Mouse (Mus musculus): Measurements from ENCODE around the gene Dcdc2b. TPM values are rescaled to one million over a fixed set of nuclear protein-coding genes. Genes with fewer than 3 reads are reported as not detected.
A peak's percentile ranks its signal among the peaks of the same experiment; 100 is the strongest.

Gene Dcdc2b
- total and polyA plus RNA-seq, 3 experiments, result 0.39 to 1.7 (median 0.45) TPM

GRCm38 (mm10) chr4:129624281-129625028, 10.4 kb upstream of the Dcdc2b start:
- peak overlapping the region; percentile 84 for H3K4me3 ChIP-seq
- intact Hi-C loops (cut with DNase I), result loop anchor here (1.0 to 5.0 kb wide), 2 partner anchors 16 to 198 kb away; no protein-coding TSS in a partner anchor
- DNase-seq, result peak; percentile 84 to 91
- H3K9ac ChIP-seq (ENCODE audit: low read depth, low read length), result peak overlapping the region; percentile 83
- H3K4me1 ChIP-seq (ENCODE audit: control insufficient read depth, insufficient read depth, low read length), result peaks cover 21% of the 10 kb centered on the region
- peak overlapping the region; percentile 92 for H3K27ac ChIP-seq
- under 1% methylated on average over 18 of the region's 18 CpGs for WGBS
- H3K79me2 ChIP-seq (replicated peaks; ENCODE audit: control insufficient read depth, insufficient read depth, low read length), result no peaks in the 10 kb centered on the region; the same call in 1 of the 2 replicates
- TF ChIP-seq POLR2A (IDR thresholded peaks at IDR 0.05; ENCODE audit: insufficient read depth, low read depth, low read length), result peak; percentile 94
- peak; percentile 61 for TF ChIP-seq EP300 (IDR thresholded peaks at IDR 0.05; ENCODE audit: insufficient read depth, low read depth, low read length)
- TF ChIP-seq CTCF (IDR thresholded peaks at IDR 0.05), result no peak
- no peaks in the 10 kb centered on the region for H3K27me3 ChIP-seq (ENCODE audit: control insufficient read depth, insufficient read depth, low read length)
- peaks cover 3% of the 10 kb centered on the region; the same call in 1 of the 2 replicates for H3K36me3 ChIP-seq (ENCODE audit: control insufficient read depth, insufficient read depth, low read length)

- no peaks in the 10 kb centered on the region; the same call in 1 of the 2 replicates for H3K79me2 ChIP-seq (replicated peaks; ENCODE audit: control insufficient read depth, insufficient read depth, low read length)
- peaks cover 3% of the 10 kb centered on the region; the same call in 1 of the 2 replicates for H3K36me3 ChIP-seq (ENCODE audit: control insufficient read depth, insufficient read depth, low read length)
- H3K4me3 ChIP-seq, result peak within 1 kb of the TSS; percentile 84
- under 1% methylated on average over 10 of the region's 10 CpGs for WGBS
- peak within 1 kb of the TSS; percentile 92 for H3K27ac ChIP-seq
- TF ChIP-seq POLR2A (IDR thresholded peaks at IDR 0.05; ENCODE audit: insufficient read depth, low read depth, low read length) (peak; percentile 81), EP300 (IDR thresholded peaks at IDR 0.05; ENCODE audit: insufficient read depth, low read depth, low read length) (no peak)
- H3K9ac ChIP-seq (ENCODE audit: low read depth, low read length), result peak within 1 kb of the TSS; percentile 83
- intact Hi-C loops (cut with DNase I), result loop anchor here (1.0 to 5.0 kb wide), 2 partner anchors 17 to 199 kb away; no protein-coding TSS in a partner anchor
- peak; percentile 63 to 72 for DNase-seq
- no peaks in the 10 kb centered on the region for H3K27me3 ChIP-seq (ENCODE audit: control insufficient read depth, insufficient read depth, low read length)
- H3K4me1 ChIP-seq (ENCODE audit: control insufficient read depth, insufficient read depth, low read length), result peaks cover 24% of the 10 kb centered on the region
Measured at GRCm38 (mm10) chr4:129623681-129624091, 9.6 kb upstream of the Dcdc2b start, which contains the start of gene Ccdc28b. Gene Ccdc28b, minus strand, starts transcription at chr4:129623947.

- no peak for DNase-seq
- 13% methylated on average over 8 of the region's 8 CpGs for WGBS
- Histone ChIP-seq H3K9ac (ENCODE audit: low read depth, low read length) (peak overlapping the region; percentile 71), H3K27me3 (ENCODE audit: control insufficient read depth, insufficient read depth, low read length) (no peaks in the 10 kb centered on the region), H3K79me2 (replicated peaks; ENCODE audit: control insufficient read depth, insufficient read depth, low read length) (no peaks in the 10 kb centered on the region; the same call in 1 of the 2 replicates), H3K27ac (peak overlapping the region; percentile 92), H3K4me3 (peak overlapping the region; percentile 84), H3K36me3 (ENCODE audit: control insufficient read depth, insufficient read depth, low read length) (peaks cover 3% of the 10 kb centered on the region; the same call in 1 of the 2 replicates), H3K4me1 (ENCODE audit: control insufficient read depth, insufficient read depth, low read length) (peaks cover 27% of the 10 kb centered on the region)
- intact Hi-C loops (cut with DNase I), result loop anchor here (5.0 kb wide), 1 partner anchor 199 kb away; no protein-coding TSS in a partner anchor
- TF ChIP-seq POLR2A (IDR thresholded peaks at IDR 0.05; ENCODE audit: insufficient read depth, low read depth, low read length) (0 out of 2 replicates have a peak, but pooled peaks have one; percentile 13), CTCF (IDR thresholded peaks at IDR 0.05) (no peak)
Measured at GRCm38 (mm10) chr4:129622803-129623535, 8.9 kb upstream of the Dcdc2b start.

GRCm38 (mm10) chr4:129622120-129622802, 8.2 kb upstream of the Dcdc2b start:
- 65% methylated on average over 11 of the region's 11 CpGs for WGBS
- Histone ChIP-seq H3K4me3 (peak overlapping the region; percentile 84), H3K27ac (peak overlapping the region; percentile 92), H3K79me2 (replicated peaks; ENCODE audit: control insufficient read depth, insufficient read depth, low read length) (no peaks in the 10 kb centered on the region; the same call in 1 of the 2 replicates), H3K4me1 (ENCODE audit: control insufficient read depth, insufficient read depth, low read length) (peaks cover 28% of the 10 kb centered on the region), H3K36me3 (ENCODE audit: control insufficient read depth, insufficient read depth, low read length) (peaks cover 3% of the 10 kb centered on the region; the same call in 1 of the 2 replicates), H3K27me3 (ENCODE audit: control insufficient read depth, insufficient read depth, low read length) (no peaks in the 10 kb centered on the region), H3K9ac (ENCODE audit: low read depth, low read length) (peak overlapping the region; percentile 71)
- TF ChIP-seq POLR2A (IDR thresholded peaks at IDR 0.05; ENCODE audit: insufficient read depth, low read depth, low read length) (no peak), CTCF (IDR thresholded peaks at IDR 0.05) (no peak), EP300 (IDR thresholded peaks at IDR 0.05; ENCODE audit: insufficient read depth, low read depth, low read length) (no peak)
- DNase-seq, result no peak
- intact Hi-C loops (cut with DNase I), result loop anchor here (5.0 kb wide), 1 partner anchor 200 kb away; no protein-coding TSS in a partner anchor

- WGBS, result 43% methylated on average over 8 of the region's 8 CpGs
- peak overlapping the region; percentile 92 for H3K27ac ChIP-seq
- peak; percentile 50 to 76 for DNase-seq
- H3K27me3 ChIP-seq (ENCODE audit: control insufficient read depth, insufficient read depth, low read length), result no peaks in the 10 kb centered on the region
- no peaks in the 10 kb centered on the region; the same call in 1 of the 2 replicates for H3K79me2 ChIP-seq (replicated peaks; ENCODE audit: control insufficient read depth, insufficient read depth, low read length)
- peaks cover 28% of the 10 kb centered on the region for H3K4me1 ChIP-seq (ENCODE audit: control insufficient read depth, insufficient read depth, low read length)
- peak overlapping the region; percentile 27 for H3K4me3 ChIP-seq
- intact Hi-C loops (cut with DNase I), result loop anchor here (5.0 kb wide), 1 partner anchor 201 kb away; no protein-coding TSS in a partner anchor
- TF ChIP-seq POLR2A (IDR thresholded peaks at IDR 0.05; ENCODE audit: insufficient read depth, low read depth, low read length) (peak; percentile 93), EP300 (IDR thresholded peaks at IDR 0.05; ENCODE audit: insufficient read depth, low read depth, low read length) (peak; percentile 80), CTCF (IDR thresholded peaks at IDR 0.05) (no peak)
- H3K9ac ChIP-seq (ENCODE audit: low read depth, low read length), result peak overlapping the region; percentile 53
- H3K36me3 ChIP-seq (ENCODE audit: control insufficient read depth, insufficient read depth, low read length), result peaks cover 3% of the 10 kb centered on the region; the same call in 1 of the 2 replicates
Measured at GRCm38 (mm10) chr4:129621283-129621841, 7.3 kb upstream of the Dcdc2b start.

Data from heart, adult 2 months (tissue).